Mouse (Mus musculus) G1E-ER4 (cell line): ENCODE measurements around the gene Mien1. TPM values are rescaled to one million over a fixed set of nuclear protein-coding genes. Genes with fewer than 3 reads are reported as not detected.

Source experiments
- GATA1 ChIP-seq: IDR thresholded peaks from one replicate; pipeline ENCODE4 v1.8.0; 2012; ENCODE audit warnings: low read length, inconsistent platforms
- polyA plus RNA-seq: library from polyadenylated mRNA; stranded (reverse); fragments of >175 nt; gene quantifications from 2 replicates; pipeline ENCODE4 v1.2.3, GENCODE M21; 2012

Mien1 gene
- polyA plus RNA-seq, 1 experiment: 51.4 TPM

- TF ChIP-seq GATA1: no peak
These were observed 31.2 kb upstream of the Mien1 start for GRCm38 (mm10) chr11:98469761-98470714.

DNA sequence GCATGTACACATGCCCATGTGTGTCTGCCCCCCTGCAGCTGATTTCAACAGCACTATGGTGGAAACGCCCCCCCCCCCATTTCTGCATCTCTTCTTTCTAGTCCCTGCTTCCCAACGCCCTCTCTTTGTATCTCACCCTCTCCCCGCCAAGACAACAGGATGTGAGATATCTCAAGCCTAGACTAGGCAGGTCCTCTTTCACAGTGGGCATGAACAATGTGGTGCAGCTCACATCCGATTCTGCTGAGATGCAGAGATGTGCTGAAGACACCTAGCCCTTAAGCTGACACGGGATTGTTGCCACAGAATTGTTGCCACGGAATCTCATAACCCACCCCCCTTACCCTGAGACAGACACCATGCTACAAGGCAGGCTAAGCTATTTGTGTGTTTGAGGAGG is 25.7 kb upstream of the Mien1 start:
- no peak for TF ChIP-seq GATA1

- no peak for TF ChIP-seq GATA1
These were observed 25.1 kb upstream of the Mien1 start for GRCm38 (mm10) chr11:98463911-98464310.

- TF ChIP-seq GATA1: no peak
These were observed 23.5 kb upstream of the Mien1 start for GRCm38 (mm10) chr11:98462255-98462654.

DNA sequence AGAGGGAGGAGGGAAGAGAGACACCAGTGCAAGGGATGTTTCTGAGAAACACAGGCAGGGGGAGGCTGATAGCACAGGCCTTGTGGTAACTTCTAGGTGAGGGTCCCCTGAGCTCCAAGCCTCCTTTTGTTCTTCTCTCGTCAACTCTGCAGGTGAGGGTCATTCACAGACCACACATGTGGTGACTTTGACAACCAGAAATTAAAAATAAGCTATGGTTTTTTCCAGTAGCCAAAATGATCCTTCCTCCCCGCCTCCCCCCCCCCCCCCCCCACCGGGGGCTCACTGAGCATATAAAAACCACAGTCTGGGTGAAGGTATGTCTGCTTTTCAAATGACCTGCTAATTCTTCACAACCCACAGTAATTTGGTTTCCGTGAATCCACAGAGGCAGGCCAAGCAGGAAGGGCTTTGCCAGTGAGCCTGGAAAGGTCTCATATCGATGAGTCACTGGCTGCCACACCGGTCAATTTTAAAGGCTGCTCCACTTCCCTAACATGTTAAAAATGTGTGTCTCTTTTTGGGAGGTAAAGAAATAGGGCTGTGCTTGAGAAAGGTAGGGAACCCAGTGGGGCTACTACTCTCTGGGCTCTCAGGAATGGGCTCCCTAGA is 22.4 kb upstream of the Mien1 start:
- no peak for TF ChIP-seq GATA1

DNA sequence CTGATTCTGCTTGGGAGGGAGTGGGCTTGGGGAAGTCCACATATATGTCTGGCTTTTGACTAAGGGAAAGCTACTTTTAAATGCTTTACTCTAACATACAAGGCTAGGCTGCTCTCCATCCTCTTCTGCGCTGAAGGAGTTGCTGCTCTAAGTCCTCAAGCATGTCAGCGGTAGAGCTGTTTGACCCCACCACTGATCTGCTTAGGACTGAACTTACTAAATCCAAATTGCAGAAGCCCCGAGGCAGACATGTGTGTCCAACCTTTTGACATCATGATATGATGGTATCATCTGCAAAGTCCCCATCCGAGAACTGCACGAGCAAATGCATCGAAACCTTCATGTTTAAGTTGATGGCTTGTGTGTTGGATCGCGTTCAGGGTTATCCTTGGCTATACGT is 21.1 kb upstream of the Mien1 start:
- no peak for TF ChIP-seq GATA1

GRCm38 (mm10) chr11:98459071-98459741 is 20.4 kb upstream of the Mien1 start:
- TF ChIP-seq GATA1: no peak

DNA sequence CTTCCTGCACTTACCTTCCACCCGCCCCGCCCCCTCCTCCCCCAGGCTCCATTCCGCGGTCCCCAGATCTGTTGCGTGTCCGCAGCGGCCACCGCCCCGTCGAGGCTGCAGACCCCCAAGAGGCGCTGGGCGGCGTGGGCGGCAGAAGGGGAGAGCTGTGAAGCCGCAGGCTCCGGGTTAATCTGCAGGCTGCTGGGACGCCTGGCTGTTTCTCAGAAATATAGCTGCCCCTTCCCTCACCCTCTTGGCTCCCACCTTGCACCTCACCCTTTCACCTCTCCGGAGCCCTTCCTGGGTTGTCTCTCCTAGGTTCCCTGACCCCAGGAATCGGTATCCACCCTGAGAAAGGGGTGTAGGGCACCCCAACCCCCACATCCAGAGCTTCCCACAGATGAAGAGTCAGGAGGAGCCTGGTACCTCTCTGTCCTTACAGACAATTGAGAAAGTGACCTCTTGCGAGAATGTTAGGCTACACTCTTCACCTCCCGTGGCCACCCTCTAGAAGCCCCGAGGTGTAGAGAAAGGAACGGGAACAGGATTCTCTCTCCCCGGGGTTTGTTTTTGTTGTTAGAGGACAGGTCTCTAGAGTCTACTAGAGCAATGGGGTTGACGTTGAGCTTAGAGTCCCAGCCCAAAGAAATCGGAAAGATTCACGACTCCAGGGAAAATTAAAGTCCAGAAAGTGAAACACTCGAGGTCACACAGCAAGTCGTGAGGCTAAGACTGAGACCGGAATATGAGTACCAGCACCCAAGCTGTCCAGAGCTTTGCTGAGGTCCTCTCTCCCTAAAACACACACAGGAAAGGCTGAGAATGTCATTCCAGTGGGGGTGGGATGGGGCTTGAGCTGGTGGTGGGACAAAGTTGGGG is 19.6 kb upstream of the Mien1 start:
- TF ChIP-seq GATA1: no peak

DNA sequence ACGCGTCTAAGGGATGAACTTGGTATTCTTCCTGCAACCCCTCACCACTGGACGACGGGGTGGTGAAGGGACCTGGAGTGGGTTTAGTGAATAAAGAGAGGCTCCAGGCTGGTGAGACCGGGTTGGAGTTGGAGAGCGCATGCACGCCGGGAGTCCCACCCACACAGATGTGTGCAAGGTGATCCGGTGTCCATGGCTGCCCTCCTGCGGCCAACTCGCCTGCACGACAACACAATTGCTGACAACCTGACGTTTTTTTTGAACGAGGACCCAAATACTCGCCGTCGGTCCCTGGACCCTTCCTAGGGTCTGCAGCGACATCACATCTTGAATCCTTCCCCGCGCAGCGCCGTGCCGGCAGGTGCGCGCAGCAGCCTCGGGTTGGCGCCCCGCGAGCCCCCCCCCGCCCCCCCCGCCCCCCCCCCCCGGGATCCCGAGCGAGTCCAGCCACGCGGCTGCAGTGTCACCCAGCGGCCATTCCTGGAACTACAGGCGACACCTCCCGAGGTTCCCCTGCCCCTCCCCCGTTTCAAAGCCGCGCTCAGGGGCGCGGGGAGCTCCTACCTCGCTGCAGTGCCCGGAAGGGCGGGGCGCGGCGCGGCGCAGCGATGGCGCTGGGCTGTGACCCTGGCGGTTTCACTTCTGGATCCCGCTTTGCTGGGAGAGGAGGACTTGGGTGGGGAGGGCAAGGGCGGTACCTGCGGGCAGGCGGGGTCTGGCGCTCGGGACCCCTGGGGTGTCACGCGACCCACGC is 18.8 kb upstream of the Mien1 start:
- TF ChIP-seq GATA1: no peak

- no peak for TF ChIP-seq GATA1
These were observed 18.2 kb upstream of the Mien1 start for GRCm38 (mm10) chr11:98456945-98457344.

DNA sequence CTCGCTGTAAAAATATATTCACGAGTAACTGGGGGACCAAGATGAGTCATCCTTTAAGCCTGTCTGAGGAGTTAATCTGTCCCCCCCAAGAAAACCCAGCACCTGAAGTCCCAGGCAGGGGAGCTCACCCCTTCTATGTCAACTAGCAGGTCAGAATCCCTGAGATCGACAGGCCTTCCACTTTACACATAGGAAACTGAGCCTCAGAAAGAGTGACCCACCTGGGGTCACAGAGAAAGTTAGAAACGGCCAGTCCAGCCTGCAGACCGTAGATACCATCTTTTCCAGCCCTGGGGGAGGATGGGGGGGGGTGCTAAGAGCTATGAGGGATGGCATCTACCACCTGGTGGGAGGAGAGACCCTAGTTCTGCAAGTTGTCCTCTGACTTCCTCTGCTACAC is 17.8 kb upstream of the Mien1 start:
- TF ChIP-seq GATA1: no peak

DNA sequence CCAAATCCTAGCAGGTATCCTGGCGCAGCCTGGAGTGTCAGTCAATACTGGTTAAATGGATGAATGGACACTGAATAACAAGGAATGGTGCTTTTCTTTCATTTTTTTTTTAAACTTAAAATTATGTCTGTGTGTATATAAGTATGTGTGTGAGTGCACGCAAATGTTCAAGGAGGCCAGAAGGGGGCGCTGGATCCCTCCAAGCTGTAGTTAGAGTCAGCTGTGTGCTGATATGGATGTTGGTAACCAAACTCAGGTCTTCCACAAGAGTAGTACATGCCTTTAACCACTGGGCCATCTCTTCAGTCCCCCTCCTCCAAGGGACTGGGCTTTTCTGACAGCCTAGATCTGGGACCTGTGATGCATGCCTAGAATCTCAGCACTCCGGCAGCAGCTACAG is 16.7 kb upstream of the Mien1 start:
- no peak for TF ChIP-seq GATA1

DNA sequence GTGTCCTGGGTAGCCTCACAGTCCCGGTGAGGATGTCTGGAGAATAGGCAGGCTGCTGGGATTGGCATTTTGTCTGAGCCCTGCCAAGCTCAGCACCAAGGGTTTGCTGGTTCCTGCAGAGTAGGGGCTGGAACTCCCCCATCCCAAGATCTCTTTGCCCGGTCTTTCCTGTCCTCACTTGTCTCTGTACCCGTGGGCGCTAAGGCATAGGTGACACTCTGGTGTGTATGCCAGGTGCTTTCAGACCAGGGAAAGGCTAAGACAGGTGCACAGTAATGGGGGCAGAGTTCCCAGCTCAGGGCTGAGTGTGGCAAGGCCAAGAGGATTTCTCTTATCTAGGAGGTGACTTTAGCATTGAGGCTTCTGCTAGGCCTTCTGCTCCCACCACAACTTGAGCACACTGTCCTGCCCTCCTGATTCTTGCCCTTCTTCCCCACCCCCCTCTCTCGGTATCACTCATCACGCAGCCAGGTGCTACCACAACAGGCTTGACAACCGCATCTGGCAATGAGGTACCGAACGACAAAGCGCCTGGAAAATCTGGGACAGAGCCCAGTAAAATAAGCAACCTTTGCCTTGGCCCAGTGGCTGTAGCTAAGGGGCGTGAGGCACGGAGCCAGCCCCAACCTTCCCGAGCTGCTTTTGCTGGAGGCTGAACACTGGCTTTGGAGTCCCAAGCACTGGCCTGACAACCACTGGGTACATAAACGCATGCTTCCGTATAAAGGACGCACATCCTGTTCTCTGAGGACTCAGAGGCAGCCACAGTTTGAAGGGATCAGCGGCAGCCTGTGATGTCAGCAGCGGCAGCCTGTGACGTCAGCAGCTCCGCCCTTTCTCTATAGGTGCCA is 11.4 kb upstream of the Mien1 start:
- no peak for TF ChIP-seq GATA1

DNA sequence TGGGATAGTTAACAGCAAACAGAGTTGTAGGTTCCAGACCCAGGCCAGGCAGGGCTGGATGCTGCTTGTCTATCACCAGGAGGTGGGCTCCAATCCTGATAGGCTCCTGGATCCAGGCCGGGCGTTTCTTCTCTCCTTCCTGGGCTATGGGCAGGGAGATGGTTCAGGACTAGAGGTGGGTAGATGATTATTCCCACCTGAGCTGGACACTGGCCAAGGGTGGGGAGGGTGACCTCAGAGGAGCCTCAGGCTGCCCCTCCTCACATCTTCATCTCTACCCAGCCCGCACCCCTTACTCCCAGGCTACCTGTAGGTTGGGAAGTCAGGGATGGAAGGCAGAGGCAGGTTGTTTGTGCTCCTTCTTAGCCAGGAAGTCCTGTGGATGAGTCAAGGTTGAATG is 10.6 kb upstream of the Mien1 start:
- TF ChIP-seq GATA1: no peak
